Mouse (Mus musculus) small intestine, adult 2 months (tissue): ENCODE data around the gene Mapk8. TPM values are rescaled to one million over a fixed set of nuclear protein-coding genes. Genes with fewer than 3 reads are reported as not detected.

ENCODE experiments used
- H3K27ac ChIP-seq: fragments of 200-500 bp; 2 replicates; pipeline ENCODE4 v1.5.1; 2012; ENCODE audit warnings: low read depth, low read length, control low read depth, inconsistent platforms; ENCODE audit not compliant: insufficient read depth
- H3K27me3 ChIP-seq: fragments of 200-500 bp; 2 replicates; pipeline ENCODE4 v1.6.1; 2012; ENCODE audit warnings: mild to moderate bottlenecking, moderate library complexity, low read length, inconsistent platforms; ENCODE audit not compliant: control insufficient read depth, insufficient read depth
- H3K36me3 ChIP-seq: fragments of 200-500 bp; 2 replicates; pipeline ENCODE4 v1.6.1; 2012; ENCODE audit warnings: mild to moderate bottlenecking, low read length, control low read depth, inconsistent platforms; ENCODE audit not compliant: control insufficient read depth, insufficient read depth
- H3K4me1 ChIP-seq: fragments of 200-500 bp; 2 replicates; pipeline ENCODE4 v1.6.1; 2012; ENCODE audit warnings: low read length, inconsistent platforms, mixed read lengths; ENCODE audit not compliant: control insufficient read depth, insufficient read depth, insufficient read length
- H3K4me3 ChIP-seq: fragments of 200-500 bp; 2 replicates; pipeline ENCODE4 v1.5.1; 2012; ENCODE audit warnings: low read depth, mild to moderate bottlenecking, control low read depth, inconsistent platforms, low read length, moderate library complexity
- CTCF ChIP-seq: fragments of 200-500 bp; IDR thresholded peaks from 2 replicates; pipeline ENCODE4 v1.5.1; 2012; ENCODE audit warnings: low read depth, mild to moderate bottlenecking, control low read depth, inconsistent platforms, low read length, moderate library complexity, mixed read lengths; ENCODE audit not compliant: insufficient replicate concordance, insufficient read length; ENCODE audit errors: extremely low read depth
- POLR2A ChIP-seq: fragments of 200-500 bp; IDR thresholded peaks from 2 replicates; pipeline ENCODE4 v1.6.1; 2012; ENCODE audit warnings: low read depth, mild to moderate bottlenecking, control low read depth, inconsistent platforms, low read length, moderate library complexity
- WGBS: fragments of 180-500 bp; shearing (Covaris S2); methylation state at CpG from one replicate; pipeline ENCODE4 v1.1.7; 2018; 5-methylcytosine and 5-hydroxymethylcytosine counted together
- polyA plus RNA-seq: library from polyadenylated mRNA; depleted of rRNA; stranded (reverse); fragments of >200 nt; gene quantifications from 2 replicates; pipeline ENCODE4 v1.2.3, GENCODE M21; 2012; rRNA removed

Mapk8 gene
- 4.6 and 11.8 TPM in 2 replicates for polyA plus RNA-seq

- Histone ChIP-seq H3K4me1 (peaks cover 3% of the 10 kb centered on the region), H3K27me3 (no peaks in the 10 kb centered on the region), H3K27ac (peak within 1 kb of the TSS; percentile 34; the same call in 1 of the 2 replicates), H3K4me3 (peak within 1 kb of the TSS; percentile 73), H3K36me3 (no peaks in the 10 kb centered on the region)
- TF ChIP-seq CTCF: no peak
- TF ChIP-seq POLR2A: peak; percentile 82
- WGBS: under 1% methylated on average over 70 of the region's 70 CpGs
Observed at GRCm38 (mm10) chr14:33447027-33447569, at the start of gene Mapk8. Gene Mapk8 (minus strand): TSS chr14:33447158.

- Histone ChIP-seq H3K36me3 (no peaks in the 10 kb centered on the region), H3K4me1 (no peaks in the 10 kb centered on the region), H3K27ac (no peak overlapping the region), H3K4me3 (no peak overlapping the region), H3K27me3 (no peaks in the 10 kb centered on the region)
- TF ChIP-seq POLR2A: no peak
- TF ChIP-seq CTCF: no peak
- WGBS: 68% methylated on average over 4 of the region's 4 CpGs
Observed at GRCm38 (mm10) chr14:33495226-33495625, 48.3 kb upstream of the Mapk8 start.

- no peak for TF ChIP-seq POLR2A
- no peak for TF ChIP-seq CTCF
- no peaks in the 10 kb centered on the region for H3K36me3 ChIP-seq
- H3K27ac ChIP-seq: no peak overlapping the region
- H3K4me3 ChIP-seq: no peak overlapping the region
- WGBS: 65% methylated on average over 15 of the region's 15 CpGs
- no peaks in the 10 kb centered on the region for H3K27me3 ChIP-seq
- no peaks in the 10 kb centered on the region for H3K4me1 ChIP-seq
Observed at GRCm38 (mm10) chr14:33487805-33488550, 41.0 kb upstream of the Mapk8 start.

- Histone ChIP-seq H3K27ac (no peak overlapping the region), H3K4me3 (no peak overlapping the region), H3K36me3 (no peaks in the 10 kb centered on the region), H3K4me1 (no peaks in the 10 kb centered on the region), H3K27me3 (no peaks in the 10 kb centered on the region)
- WGBS: 84% methylated on average over 3 of the region's 3 CpGs
- TF ChIP-seq POLR2A (no peak), CTCF (no peak)
Observed at GRCm38 (mm10) chr14:33481991-33482390, 35.0 kb upstream of the Mapk8 start.

GRCm38 (mm10) chr14:33476094-33476760 is 29.3 kb upstream of the Mapk8 start:
- Histone ChIP-seq H3K27me3 (no peaks in the 10 kb centered on the region), H3K4me1 (no peaks in the 10 kb centered on the region), H3K27ac (no peak overlapping the region), H3K4me3 (no peak overlapping the region), H3K36me3 (no peaks in the 10 kb centered on the region)
- WGBS: 7% methylated on average over 3 of the region's 3 CpGs
- no peak for TF ChIP-seq POLR2A
- TF ChIP-seq CTCF: no peak

- no peak for TF ChIP-seq POLR2A
- no peak for TF ChIP-seq CTCF
- WGBS: 50% methylated on average over 2 of the region's 2 CpGs
- Histone ChIP-seq H3K4me3 (no peak overlapping the region), H3K4me1 (no peaks in the 10 kb centered on the region), H3K27ac (no peak overlapping the region), H3K27me3 (no peaks in the 10 kb centered on the region), H3K36me3 (no peaks in the 10 kb centered on the region)
Observed at GRCm38 (mm10) chr14:33474461-33474860, 27.5 kb upstream of the Mapk8 start.

GRCm38 (mm10) chr14:33471331-33471730 is 24.4 kb upstream of the Mapk8 start, which contains the start of gene Frmpd2:
Gene Frmpd2 (plus strand): TSS chr14:33471696.
- Histone ChIP-seq H3K36me3 (no peaks in the 10 kb centered on the region), H3K4me1 (no peaks in the 10 kb centered on the region), H3K27ac (no peak within 1 kb of the TSS), H3K4me3 (no peak within 1 kb of the TSS), H3K27me3 (no peaks in the 10 kb centered on the region)
- 40% methylated on average over 3 of the region's 3 CpGs for WGBS
- no peak for TF ChIP-seq POLR2A
- no peak for TF ChIP-seq CTCF
